Mouse (Mus musculus) liver, postnatal 0 days (tissue): ENCODE data around the gene Gm49416. TPM values are rescaled to one million over a fixed set of nuclear protein-coding genes. Genes with fewer than 3 reads are reported as not detected.

Experiments
- ATAC-seq: fragments of 200-750 bp; cut with Nextera tagmentation; 2 replicates; pipeline ENCODE4 v1.8.0; 2017; ENCODE audit warnings: mild to moderate bottlenecking, moderate library complexity
- DNase-seq: peaks from one replicate; pipeline ENCODE4 v3.0.0-alpha.2; 2016
- H3K27ac ChIP-seq: fragments of 300-500 bp; sonication (generic); 2 replicates; pipeline ENCODE4 v1.5.1; 2014; ENCODE audit warnings: antibody characterized with exemption, moderate library complexity, mild to moderate bottlenecking, low read depth
- H3K27me3 ChIP-seq: fragments of 300-500 bp; sonication (generic); 2 replicates; pipeline ENCODE4 v1.6.1; 2014; ENCODE audit warnings: low read length, control low read depth, mixed read lengths; ENCODE audit not compliant: insufficient read depth
- H3K36me3 ChIP-seq: fragments of 300-500 bp; sonication (generic); replicated peaks from 2 replicates; pipeline ENCODE4 v1.6.1; 2014; ENCODE audit warnings: mild to moderate bottlenecking, control low read depth, low read length, moderate library complexity, mixed read lengths; ENCODE audit not compliant: insufficient read depth
- H3K4me1 ChIP-seq: fragments of 300-500 bp; sonication (generic); 2 replicates; pipeline ENCODE4 v1.6.1; 2014; ENCODE audit warnings: antibody characterized with exemption, mild to moderate bottlenecking, control low read depth; ENCODE audit not compliant: insufficient read depth
- H3K4me2 ChIP-seq: fragments of 300-500 bp; sonication (generic); 2 replicates; pipeline ENCODE4 v1.6.1; 2014; ENCODE audit warnings: low read depth, mild to moderate bottlenecking, low read length, moderate library complexity, mixed read lengths
- H3K4me3 ChIP-seq: fragments of 300-500 bp; sonication (generic); 2 replicates; pipeline ENCODE4 v1.5.1; 2014; ENCODE audit warnings: low read depth, low read length
- H3K9ac ChIP-seq: fragments of 300-500 bp; sonication (generic); replicated peaks from 2 replicates; pipeline ENCODE4 v1.6.1; 2014; ENCODE audit warnings: mild to moderate bottlenecking, moderate library complexity
- H3K9me3 ChIP-seq: fragments of 300-500 bp; sonication (generic); 2 replicates; pipeline ENCODE4 v1.6.1; 2016; ENCODE audit warnings: mild to moderate bottlenecking, control low read depth, low read length, mixed read lengths
- CTCF ChIP-seq: sonication (generic); IDR thresholded peaks from 2 replicates; pipeline ENCODE4 v1.5.1; 2016; ENCODE audit warnings: antibody characterized with exemption, low read depth
- EP300 ChIP-seq: IDR thresholded peaks from 2 replicates; pipeline ENCODE4 v1.6.1; 2016; ENCODE audit warnings: antibody characterized with exemption, low read depth, mild to moderate bottlenecking
- WGBS: fragments of 180-500 bp; shearing (Covaris S2); extraction: QIAGEN DNeasy Blood & Tissue Kit; methylation state at CpG from one replicate; pipeline ENCODE4 v1.1.7; 2014; ENCODE audit not compliant: insufficient replicate concordance; 5-methylcytosine and 5-hydroxymethylcytosine counted together
- microRNA-seq: library from miRNA; unstranded; fragments of <30 nt; microRNA quantifications from one replicate; pipeline ENCODE4, GENCODE M21; 2016
- polyA plus RNA-seq: library from polyadenylated mRNA; unstranded; fragments of >200 nt; fragmentation: Nextera tagmentation; extraction: Ambion mirVana; gene quantifications from 2 replicates; pipeline ENCODE4 v1.2.1, GENCODE M21; 2015

Gm49416 gene
- polyA plus RNA-seq, 1 experiment from 2014 or later, result not detected

- Histone ChIP-seq H3K4me1 (peaks cover 38% of the 10 kb centered on the region), H3K9me3 (no peaks in the 10 kb centered on the region), H3K9ac (peak overlapping the region; percentile 98), H3K27ac (peak overlapping the region; percentile 99), H3K4me3 (peak overlapping the region; percentile 90), H3K27me3 (no peaks in the 10 kb centered on the region), H3K4me2 (peak overlapping the region; percentile 77), H3K36me3 (peaks cover 53% of the 10 kb centered on the region)
- ATAC-seq (0 out of 2 replicates have a peak, but pooled peaks have one; percentile 1), DNase-seq (peak; percentile 75)
- peak; percentile 74 for TF ChIP-seq EP300
- no peak for TF ChIP-seq CTCF
- WGBS, result 23% methylated on average over 5 of the region's 5 CpGs
Observed at GRCm38 (mm10) chr19:8944062-8944461, 55.3 kb downstream of the Gm49416 start.

DNA sequence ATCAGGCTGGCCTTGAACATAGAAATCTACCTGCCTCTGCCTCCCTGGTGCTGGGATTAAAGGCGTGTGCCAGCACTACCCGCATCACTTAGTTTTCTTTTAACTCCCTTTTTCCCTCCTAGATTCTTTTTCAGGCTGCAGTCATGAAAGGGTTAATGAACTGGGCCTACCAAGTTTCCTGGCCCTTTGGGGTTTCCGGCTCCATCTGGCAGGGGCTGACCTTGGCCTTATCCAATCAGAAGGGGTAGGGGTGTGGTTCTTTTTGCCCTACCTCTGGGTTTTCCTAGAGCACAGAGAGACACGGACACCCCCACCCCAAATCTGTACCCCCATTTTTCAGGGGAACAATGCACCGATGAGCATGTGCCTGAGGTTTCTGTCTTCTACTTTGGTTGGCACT is 56.0 kb downstream of the Gm49416 start:
- DNase-seq, result peak; percentile 86
- Histone ChIP-seq H3K4me1 (peaks cover 38% of the 10 kb centered on the region), H3K4me2 (peak overlapping the region; percentile 77), H3K4me3 (peak overlapping the region; percentile 90; the same call in 1 of the 2 replicates), H3K9ac (no peak overlapping the region), H3K27ac (peak overlapping the region; percentile 99), H3K27me3 (no peaks in the 10 kb centered on the region), H3K9me3 (no peaks in the 10 kb centered on the region), H3K36me3 (peaks cover 57% of the 10 kb centered on the region)
- TF ChIP-seq CTCF (no peak), EP300 (no peak)
- ATAC-seq, result peak; percentile 18; the same call in 1 of the 2 replicates
- 11% methylated on average over 5 of the region's 5 CpGs for WGBS

Small RNAs within 50 kb of the gene (microRNA-seq; reads per million reads assigned to microRNA genes)
- not detected for gene Mir5136

Other genes starting within 250 kb of the Gm49416 start
- gene Chrm1, start 225.1 kb upstream of the Gm49416 start, polyA plus RNA-seq, result not detected in 2 replicates
- 64.4 and 68.0 TPM in 2 replicates for gene Slc3a2, start 165.6 kb upstream of the Gm49416 start, polyA plus RNA-seq
- 36.0 and 36.8 TPM in 2 replicates for gene Wdr74, start 153.1 kb upstream of the Gm49416 start, polyA plus RNA-seq
- gene 1700092M07Rik, start 148.2 kb upstream of the Gm49416 start, polyA plus RNA-seq, result 0.31 and 0.43 TPM in 2 replicates
- gene Stx5a, start 147.5 kb upstream of the Gm49416 start, polyA plus RNA-seq, result 36.3 and 37.5 TPM in 2 replicates
- 47.9 and 49.9 TPM in 2 replicates for gene Nxf1, start 131.9 kb upstream of the Gm49416 start, polyA plus RNA-seq
- 56.0 and 59.1 TPM in 2 replicates for gene Tmem223, start 117.9 kb upstream of the Gm49416 start, polyA plus RNA-seq
- 76.3 and 80.3 TPM in 2 replicates for gene Tmem179b, start 114.5 kb upstream of the Gm49416 start, polyA plus RNA-seq
- 6.6 and 7.9 TPM in 2 replicates for gene Taf6l, start 102.5 kb upstream of the Gm49416 start, polyA plus RNA-seq
- 61.7 and 63.3 TPM in 2 replicates for gene Polr2g, start 90.3 kb upstream of the Gm49416 start, polyA plus RNA-seq
- 0.82 and 0.91 TPM in 2 replicates for gene Zbtb3, start 86.4 kb upstream of the Gm49416 start, polyA plus RNA-seq
- gene Ttc9c, start 69.6 kb upstream of the Gm49416 start, polyA plus RNA-seq, result 9.8 and 12.5 TPM in 2 replicates
- 2.1 and 2.3 TPM in 2 replicates for gene Hnrnpul2, start 68.9 kb upstream of the Gm49416 start, polyA plus RNA-seq
- gene AC129217.1, start 59.2 kb upstream of the Gm49416 start, polyA plus RNA-seq, result not detected in 2 replicates
- gene Bscl2, start 51.5 kb upstream of the Gm49416 start, polyA plus RNA-seq, result 30.5 and 32.7 TPM in 2 replicates
- gene Gng3, start 49.7 kb upstream of the Gm49416 start, polyA plus RNA-seq, result 0.08 and 0.23 TPM in 2 replicates
- 0.24 and 0.26 TPM in 2 replicates for gene Lrrn4cl, start 38.2 kb upstream of the Gm49416 start, polyA plus RNA-seq
- gene Ubxn1, start 17.4 kb upstream of the Gm49416 start, polyA plus RNA-seq, result 147 TPM in 2 replicates
- gene Uqcc3, start 8.0 kb upstream of the Gm49416 start, polyA plus RNA-seq, result 48.6 and 52.6 TPM in 2 replicates
- gene Lbhd1, start 5.2 kb upstream of the Gm49416 start, polyA plus RNA-seq, result 27.5 and 31.3 TPM in 2 replicates
- gene Gm49403, start 5.0 kb upstream of the Gm49416 start, polyA plus RNA-seq, result not detected in 2 replicates
- gene 1810009A15Rik, start 73 bp upstream of the Gm49416 start, polyA plus RNA-seq, result 30.5 and 32.5 TPM in 2 replicates
- 11.4 and 12.1 TPM in 2 replicates for gene Ints5, start 4.1 kb downstream of the Gm49416 start, polyA plus RNA-seq
- gene Ganab, start 9.1 kb downstream of the Gm49416 start, polyA plus RNA-seq, result 29.4 and 32.4 TPM in 2 replicates
- gene B3gat3, start 31.4 kb downstream of the Gm49416 start, polyA plus RNA-seq, result 20.2 and 22.3 TPM in 2 replicates
- 2.0 and 2.5 TPM in 2 replicates for gene Rom1, start 40.4 kb downstream of the Gm49416 start, polyA plus RNA-seq
- 8.0 and 9.5 TPM in 2 replicates for gene Eml3, start 40.6 kb downstream of the Gm49416 start, polyA plus RNA-seq
- gene Mta2, start 52.9 kb downstream of the Gm49416 start, polyA plus RNA-seq, result 43.0 and 45.7 TPM in 2 replicates
- 9.0 and 10.7 TPM in 2 replicates for gene Tut1, start 64.9 kb downstream of the Gm49416 start, polyA plus RNA-seq
- gene Eef1g, start 78.1 kb downstream of the Gm49416 start, polyA plus RNA-seq, result 129 and 134 TPM in 2 replicates
- gene Ahnak, start 100.4 kb downstream of the Gm49416 start, polyA plus RNA-seq, result 3.5 and 4.0 TPM in 2 replicates
- gene Scgb1a1, start 199.0 kb downstream of the Gm49416 start, polyA plus RNA-seq, result 0.85 and 3.7 TPM in 2 replicates
- 7.0 and 8.3 TPM in 2 replicates for gene Asrgl1, start 246.7 kb downstream of the Gm49416 start, polyA plus RNA-seq